Mouse (Mus musculus): ENCODE results near the gene Esr1. TPM values are rescaled to one million over a fixed set of nuclear protein-coding genes. Genes with fewer than 3 reads are reported as not detected.

The Esr1 gene
- polyA plus RNA-seq, 1 experiment from 2014 or later = 0.63 TPM

DNA sequence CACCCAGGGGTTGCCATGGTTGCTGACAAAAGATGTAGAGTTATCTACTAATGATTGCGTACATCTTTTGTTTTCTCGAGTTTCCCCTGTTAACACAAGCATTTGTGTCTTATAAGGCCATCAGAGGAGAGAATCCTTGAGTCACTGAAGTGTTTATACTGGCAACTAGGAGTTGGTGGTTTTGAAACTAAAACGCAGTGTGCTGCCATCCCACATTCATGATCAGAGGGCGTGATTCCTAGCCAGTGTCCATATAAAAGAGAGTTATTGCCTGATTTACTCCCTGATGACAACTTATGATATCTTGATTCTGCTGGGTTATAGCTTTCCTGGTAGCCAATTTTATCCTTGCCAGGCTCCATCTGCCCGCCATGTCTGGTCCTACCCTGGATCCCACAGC is 331.8 kb downstream of the Esr1 start:
- H3K27ac ChIP-seq (ENCODE audit: low read depth, low read length) = no peak overlapping the region
- no peak overlapping the region for H3K9ac ChIP-seq (ENCODE audit: low read depth, low read length)
- ATAC-seq = no peak
- no peaks in the 10 kb centered on the region for H3K27me3 ChIP-seq (replicated peaks; ENCODE audit: control insufficient read depth, insufficient read depth, low read length)
- H3K4me3 ChIP-seq (ENCODE audit: low read length) = no peak overlapping the region
- H3K9me3 ChIP-seq (ENCODE audit: control insufficient read depth, low read length) = no peaks in the 10 kb centered on the region
- H3K36me3 ChIP-seq (ENCODE audit: control insufficient read depth, insufficient read depth, low read length) = no peaks in the 10 kb centered on the region
- 79% methylated on average over 5 of the region's 5 CpGs for WGBS
- H3K4me2 ChIP-seq (ENCODE audit: low read length) = no peak overlapping the region
- H3K4me1 ChIP-seq (ENCODE audit: control insufficient read depth, insufficient read depth, low read depth, low read length) = no peaks in the 10 kb centered on the region

DNA sequence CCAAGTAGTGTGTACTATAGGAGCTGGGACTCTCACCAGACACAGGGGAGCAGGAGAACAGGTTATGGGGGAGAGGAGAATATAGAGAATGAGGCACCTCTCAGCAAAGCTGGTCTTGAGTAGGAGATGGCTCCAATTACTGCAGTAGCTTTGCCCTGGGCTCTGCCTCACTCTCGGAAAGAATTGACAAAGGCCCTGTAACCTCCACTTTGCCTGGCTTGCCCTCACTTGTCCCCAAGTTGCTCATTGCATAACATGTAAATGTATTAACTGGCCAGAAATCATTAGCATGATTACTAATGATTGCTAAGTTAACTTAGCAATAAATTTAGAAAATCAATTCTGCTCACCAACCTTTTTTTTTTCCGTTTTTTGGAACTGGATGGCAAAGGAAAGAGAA is 333.3 kb downstream of the Esr1 start:
- Histone ChIP-seq H3K4me2 (ENCODE audit: low read length) (no peak overlapping the region), H3K9ac (ENCODE audit: low read depth, low read length) (no peak overlapping the region), H3K9me3 (ENCODE audit: control insufficient read depth, low read length) (no peaks in the 10 kb centered on the region), H3K27ac (ENCODE audit: low read depth, low read length) (no peak overlapping the region), H3K27me3 (replicated peaks; ENCODE audit: control insufficient read depth, insufficient read depth, low read length) (no peaks in the 10 kb centered on the region), H3K4me1 (ENCODE audit: control insufficient read depth, insufficient read depth, low read depth, low read length) (no peaks in the 10 kb centered on the region), H3K4me3 (ENCODE audit: low read length) (no peak overlapping the region), H3K36me3 (ENCODE audit: control insufficient read depth, insufficient read depth, low read length) (no peaks in the 10 kb centered on the region)
- no peak for ATAC-seq
- 78% methylated on average over 2 of the region's 2 CpGs for WGBS

DNA sequence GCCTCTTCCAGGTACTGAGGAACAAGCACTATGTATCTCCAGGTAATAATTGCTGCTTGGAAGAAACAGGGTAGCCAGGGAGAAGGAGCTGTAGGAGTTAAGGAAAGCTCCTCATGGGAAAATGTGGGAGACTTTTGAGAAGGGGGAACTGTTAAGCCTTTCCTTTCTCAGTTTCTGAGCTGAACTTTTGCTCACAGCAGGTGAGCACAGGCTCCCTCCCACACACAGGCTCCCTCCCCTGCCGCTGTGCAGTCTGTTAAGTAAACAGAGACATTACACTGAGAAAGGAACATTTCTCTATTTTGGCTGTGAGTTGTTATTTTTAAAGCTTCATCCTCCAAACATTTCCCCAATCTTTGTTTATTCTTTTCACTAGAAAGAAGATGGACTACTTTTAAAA is 354.4 kb downstream of the Esr1 start:
- Histone ChIP-seq H3K9me3 (ENCODE audit: control insufficient read depth, low read length) (no peaks in the 10 kb centered on the region), H3K9ac (ENCODE audit: low read depth, low read length) (no peak overlapping the region), H3K4me3 (ENCODE audit: low read length) (no peak overlapping the region), H3K36me3 (ENCODE audit: control insufficient read depth, insufficient read depth, low read length) (no peaks in the 10 kb centered on the region), H3K4me1 (ENCODE audit: control insufficient read depth, insufficient read depth, low read depth, low read length) (no peaks in the 10 kb centered on the region), H3K27ac (ENCODE audit: low read depth, low read length) (no peak overlapping the region), H3K4me2 (ENCODE audit: low read length) (no peak overlapping the region), H3K27me3 (replicated peaks; ENCODE audit: control insufficient read depth, insufficient read depth, low read length) (no peaks in the 10 kb centered on the region)
- no peak for ATAC-seq
- WGBS = 26% methylated on average over 1 of the region's 1 CpGs

- Histone ChIP-seq H3K4me3 (ENCODE audit: low read length) (no peak overlapping the region), H3K36me3 (ENCODE audit: control insufficient read depth, insufficient read depth, low read length) (no peaks in the 10 kb centered on the region), H3K27me3 (replicated peaks; ENCODE audit: control insufficient read depth, insufficient read depth, low read length) (no peaks in the 10 kb centered on the region), H3K9me3 (ENCODE audit: control insufficient read depth, low read length) (no peaks in the 10 kb centered on the region), H3K4me1 (ENCODE audit: control insufficient read depth, insufficient read depth, low read depth, low read length) (no peaks in the 10 kb centered on the region), H3K9ac (ENCODE audit: low read depth, low read length) (no peak overlapping the region), H3K27ac (ENCODE audit: low read depth, low read length) (no peak overlapping the region), H3K4me2 (ENCODE audit: low read length) (no peak overlapping the region)
- 69% methylated on average over 7 of the region's 7 CpGs for WGBS
- ATAC-seq = no peak
These were observed 359.8 kb downstream of the Esr1 start for GRCm38 (mm10) chr10:4971156-4971555.

GRCm38 (mm10) chr10:4971586-4971985 is 360.2 kb downstream of the Esr1 start:
- H3K4me1 ChIP-seq (ENCODE audit: control insufficient read depth, insufficient read depth, low read depth, low read length) = no peaks in the 10 kb centered on the region
- H3K4me3 ChIP-seq (ENCODE audit: low read length) = no peak overlapping the region
- no peaks in the 10 kb centered on the region for H3K9me3 ChIP-seq (ENCODE audit: control insufficient read depth, low read length)
- no peaks in the 10 kb centered on the region for H3K27me3 ChIP-seq (replicated peaks; ENCODE audit: control insufficient read depth, insufficient read depth, low read length)
- ATAC-seq = no peak
- no peak overlapping the region for H3K4me2 ChIP-seq (ENCODE audit: low read length)
- no peaks in the 10 kb centered on the region for H3K36me3 ChIP-seq (ENCODE audit: control insufficient read depth, insufficient read depth, low read length)
- no peak overlapping the region for H3K27ac ChIP-seq (ENCODE audit: low read depth, low read length)
- H3K9ac ChIP-seq (ENCODE audit: low read depth, low read length) = no peak overlapping the region

GRCm38 (mm10) chr10:4972026-4972425 is 360.6 kb downstream of the Esr1 start:
- no peaks in the 10 kb centered on the region for H3K4me1 ChIP-seq (ENCODE audit: control insufficient read depth, insufficient read depth, low read depth, low read length)
- no peak overlapping the region for H3K4me2 ChIP-seq (ENCODE audit: low read length)
- 62% methylated on average over 2 of the region's 2 CpGs for WGBS
- no peak overlapping the region for H3K9ac ChIP-seq (ENCODE audit: low read depth, low read length)
- no peak overlapping the region for H3K4me3 ChIP-seq (ENCODE audit: low read length)
- no peak for ATAC-seq
- no peak overlapping the region for H3K27ac ChIP-seq (ENCODE audit: low read depth, low read length)
- no peaks in the 10 kb centered on the region for H3K9me3 ChIP-seq (ENCODE audit: control insufficient read depth, low read length)
- no peaks in the 10 kb centered on the region for H3K27me3 ChIP-seq (replicated peaks; ENCODE audit: control insufficient read depth, insufficient read depth, low read length)
- no peaks in the 10 kb centered on the region for H3K36me3 ChIP-seq (ENCODE audit: control insufficient read depth, insufficient read depth, low read length)

GRCm38 (mm10) chr10:4974246-4974645 is 362.9 kb downstream of the Esr1 start:
- Histone ChIP-seq H3K9ac (ENCODE audit: low read depth, low read length) (no peak overlapping the region), H3K4me3 (ENCODE audit: low read length) (no peak overlapping the region), H3K9me3 (ENCODE audit: control insufficient read depth, low read length) (no peaks in the 10 kb centered on the region), H3K4me1 (ENCODE audit: control insufficient read depth, insufficient read depth, low read depth, low read length) (no peaks in the 10 kb centered on the region), H3K27ac (ENCODE audit: low read depth, low read length) (no peak overlapping the region), H3K36me3 (ENCODE audit: control insufficient read depth, insufficient read depth, low read length) (no peaks in the 10 kb centered on the region), H3K4me2 (ENCODE audit: low read length) (no peak overlapping the region), H3K27me3 (replicated peaks; ENCODE audit: control insufficient read depth, insufficient read depth, low read length) (no peaks in the 10 kb centered on the region)
- no peak for ATAC-seq
- 90% methylated on average over 4 of the region's 4 CpGs for WGBS

- WGBS = 92% methylated on average over 2 of the region's 2 CpGs
- Histone ChIP-seq H3K36me3 (ENCODE audit: control insufficient read depth, insufficient read depth, low read length) (no peaks in the 10 kb centered on the region), H3K4me2 (ENCODE audit: low read length) (no peak overlapping the region), H3K27me3 (replicated peaks; ENCODE audit: control insufficient read depth, insufficient read depth, low read length) (no peaks in the 10 kb centered on the region), H3K4me3 (ENCODE audit: low read length) (no peak overlapping the region), H3K4me1 (ENCODE audit: control insufficient read depth, insufficient read depth, low read depth, low read length) (no peaks in the 10 kb centered on the region), H3K9me3 (ENCODE audit: control insufficient read depth, low read length) (no peaks in the 10 kb centered on the region), H3K9ac (ENCODE audit: low read depth, low read length) (no peak overlapping the region), H3K27ac (ENCODE audit: low read depth, low read length) (no peak overlapping the region)
- ATAC-seq = no peak
These were observed 365.2 kb downstream of the Esr1 start for GRCm38 (mm10) chr10:4976557-4976956.

GRCm38 (mm10) chr10:4977374-4977773 is 366.0 kb downstream of the Esr1 start:
- Histone ChIP-seq H3K4me3 (ENCODE audit: low read length) (no peak overlapping the region), H3K9me3 (ENCODE audit: control insufficient read depth, low read length) (no peaks in the 10 kb centered on the region), H3K4me2 (ENCODE audit: low read length) (no peak overlapping the region), H3K9ac (ENCODE audit: low read depth, low read length) (no peak overlapping the region), H3K36me3 (ENCODE audit: control insufficient read depth, insufficient read depth, low read length) (no peaks in the 10 kb centered on the region), H3K4me1 (ENCODE audit: control insufficient read depth, insufficient read depth, low read depth, low read length) (no peaks in the 10 kb centered on the region), H3K27ac (ENCODE audit: low read depth, low read length) (no peak overlapping the region), H3K27me3 (replicated peaks; ENCODE audit: control insufficient read depth, insufficient read depth, low read length) (no peaks in the 10 kb centered on the region)
- 94% methylated on average over 3 of the region's 3 CpGs for WGBS
- no peak for ATAC-seq

GRCm38 (mm10) chr10:4983919-4984318 is 372.5 kb downstream of the Esr1 start:
- Histone ChIP-seq H3K27ac (ENCODE audit: low read depth, low read length) (no peak overlapping the region), H3K9me3 (ENCODE audit: control insufficient read depth, low read length) (no peaks in the 10 kb centered on the region), H3K27me3 (replicated peaks; ENCODE audit: control insufficient read depth, insufficient read depth, low read length) (no peaks in the 10 kb centered on the region), H3K4me2 (ENCODE audit: low read length) (no peak overlapping the region), H3K4me3 (ENCODE audit: low read length) (no peak overlapping the region), H3K9ac (ENCODE audit: low read depth, low read length) (no peak overlapping the region), H3K4me1 (ENCODE audit: control insufficient read depth, insufficient read depth, low read depth, low read length) (no peaks in the 10 kb centered on the region), H3K36me3 (ENCODE audit: control insufficient read depth, insufficient read depth, low read length) (no peaks in the 10 kb centered on the region)
- WGBS = 76% methylated on average over 2 of the region's 2 CpGs
- ATAC-seq = no peak
